In genomic region chr12:69536616-69537242, GRCm38 (mm10) we compare ENCODE assay signal across 8 mouse cellular contexts. TPM values are rescaled to one million over a fixed set of nuclear protein-coding genes. Genes with fewer than 3 reads are reported as not detected.
DNase-seq lines count a peak whose midpoint lies in the region; ATAC-seq and TF ChIP-seq lines count a peak whose summit lies in the region.

No protein-coding gene starts in this region.

- H3K9me3 ChIP-seq in intestine, embryonic 15.5 days: no peaks in the 10 kb centered on the region
- H3K9me3 ChIP-seq in midbrain, postnatal 0 days (ENCODE audit: low read length): no peaks in the 10 kb centered on the region

- peaks cover 18% of the 10 kb centered on the region for H3K4me1 ChIP-seq in intestine, embryonic 15.5 days (replicated peaks)
- H3K4me1 ChIP-seq in midbrain, postnatal 0 days (ENCODE audit: insufficient read depth, low read length): no peaks in the 10 kb centered on the region

- WGBS in intestine, embryonic 15.5 days: 66% methylated on average over 10 of the region's 10 CpGs
- 55% methylated on average over 10 of the region's 10 CpGs for WGBS in midbrain, postnatal 0 days

- no peak for DNase-seq in left cerebral cortex, adult 2 months (ENCODE audit: extremely low spot score in 1 of 2, low spot score in 2 of 2)
- DNase-seq in left cerebral cortex, postnatal 25 days (ENCODE audit: low spot score in 2 of 2): no peak
- peak; percentile 65 to 84 for DNase-seq in cerebellum, postnatal 14 days
- no peak for DNase-seq in midbrain, postnatal 0 days (ENCODE audit: low spot score)
- DNase-seq in adrenal gland, postnatal 4 days (ENCODE audit: low spot score in 2 of 2): no peak
- DNase-seq in ovary, postnatal 14 days (ENCODE audit: low spot score): no peak

- no peak for TF ChIP-seq CTCF in left cerebral cortex, adult 2 months (IDR thresholded peaks at IDR 0.05)
- TF ChIP-seq CTCF in midbrain, postnatal 0 days (IDR thresholded peaks at IDR 0.05): no peak

- no peak overlapping the region for H3K4me3 ChIP-seq in left cerebral cortex, adult 2 months
- H3K4me3 ChIP-seq in intestine, embryonic 15.5 days (replicated peaks): no peak overlapping the region
- no peak overlapping the region for H3K4me3 ChIP-seq in midbrain, postnatal 0 days (ENCODE audit: low read depth, low read length)

- H3K27me3 ChIP-seq in intestine, embryonic 15.5 days (replicated peaks): no peaks in the 10 kb centered on the region
- H3K27me3 ChIP-seq in midbrain, postnatal 0 days (ENCODE audit: insufficient read depth, low read length): no peaks in the 10 kb centered on the region

- H3K27ac ChIP-seq in left cerebral cortex, adult 2 months: peak overlapping the region; percentile 37; the same call in 1 of the 2 replicates
- peak overlapping the region; percentile 89; the same call in 1 of the 2 replicates for H3K27ac ChIP-seq in intestine, embryonic 15.5 days
- H3K27ac ChIP-seq in midbrain, postnatal 0 days (ENCODE audit: low read depth, low read length): no peak overlapping the region

- intact Hi-C loops in left cerebral cortex, adult 2 months (cut with DNase I): no loop called here
- intact Hi-C loops in left cerebral cortex, postnatal 25 days (cut with DNase I): no loop called here

- no peaks in the 10 kb centered on the region for H3K36me3 ChIP-seq in intestine, embryonic 15.5 days
- no peaks in the 10 kb centered on the region for H3K36me3 ChIP-seq in midbrain, postnatal 0 days (ENCODE audit: insufficient read depth, low read length)

- peak overlapping the region; percentile 70 for H3K4me2 ChIP-seq in intestine, embryonic 15.5 days (replicated peaks)
- H3K4me2 ChIP-seq in midbrain, postnatal 0 days (ENCODE audit: low read depth, low read length, poor library complexity, severe bottlenecking): 0 out of 2 replicates have a peak overlapping the region, but pooled peaks have one; percentile 20

- H3K9ac ChIP-seq in intestine, embryonic 15.5 days: no peak overlapping the region; the same call in 1 of the 2 replicates
- no peak overlapping the region for H3K9ac ChIP-seq in midbrain, postnatal 0 days (replicated peaks; ENCODE audit: low read length, poor library complexity, severe bottlenecking)

- 0 out of 2 replicates have a peak, but pooled peaks have one; percentile 6 for ATAC-seq in intestine, embryonic 15.5 days
- ATAC-seq in midbrain, postnatal 0 days (ENCODE audit: low FRiP score): no peak
- no peak for ATAC-seq in erythroblast, adult 5-6 weeks (replicated peaks; ENCODE audit: low FRiP score, poor library complexity, severe bottlenecking)

RNA-seq across cellular contexts. Expression of gene Vcpkmt, which starts 46.1 kb away (rescaled TPM):
- 10 to 100 TPM; 23.2 to 26.0 TPM for total RNA-seq in left cerebral cortex, adult 2 months (2021)
- 10 to 100 TPM; 24.0 to 24.9 TPM for total RNA-seq in left cerebral cortex, postnatal 25 days (2021)
- 25.6 and 26.7 TPM in 2 replicates for polyA plus RNA-seq in intestine, embryonic 15.5 days (2015; fragmentation: Nextera tagmentation; extraction: Ambion mirVana)
- 7.5 and 9.4 TPM in 2 replicates for total RNA-seq in midbrain, postnatal 0 days (2014; rRNA removed)
- 32.2 and 32.5 TPM in 2 replicates for polyA plus RNA-seq in midbrain, postnatal 0 days (2015; fragmentation: Nextera tagmentation; extraction: Ambion mirVana)
- total RNA-seq in erythroblast, adult 5-6 weeks (2015; ENCODE audit: low replicate concordance): 2.3 and 16.3 TPM in 2 replicates
- total RNA-seq in erythroblast, adult 5-6 weeks (2017; ENCODE audit: low replicate concordance): 0.42 and 0.51 TPM in 2 replicates
- 10 to 100 TPM; 12.4 to 14.2 TPM for total RNA-seq in adrenal gland, postnatal 4 days (2021)

Comparison
In these comparisons a context has a peak if more than half of its experiments do, and no peak if none do; other contexts are left out.
1. DNase-seq: peak in cerebellum, postnatal 14 days (2 of 2); none in left cerebral cortex, adult 2 months (0 of 2), left cerebral cortex, postnatal 25 days (0 of 2), midbrain, postnatal 0 days (single experiment), adrenal gland, postnatal 4 days (0 of 2) and ovary, postnatal 14 days (single experiment).